Mouse (Mus musculus) ES-E14 (cell line): ENCODE measurements at regions not wholly inside any gene's neighbourhood (a gene's known extent, or its start where the extent isn't known, plus 50 kb on each side); places are given as distances from the start of the nearest gene placed in this dataset.

Experiments
- CHD2 ChIP-seq: IDR thresholded peaks from 2 replicates; pipeline ENCODE4 v1.6.1; 2014; ENCODE audit warnings: mild to moderate bottlenecking, low read depth, low read length, inconsistent platforms
- HCFC1 ChIP-seq: IDR thresholded peaks from 2 replicates; pipeline ENCODE4 v1.6.1; 2012; ENCODE audit warnings: low read length, inconsistent platforms, borderline replicate concordance; ENCODE audit not compliant: insufficient read depth
- ZNF384 ChIP-seq: IDR thresholded peaks from 2 replicates; pipeline ENCODE4 v1.6.1; 2012; ENCODE audit warnings: low read depth, low read length, inconsistent platforms

GRCm38 (mm10) chr6:31811890-31812289 is 238.2 kb upstream of the 1700012A03Rik start:
- TF ChIP-seq ZNF384 (no peak), CHD2 (no peak), HCFC1 (no peak)
